Mouse (Mus musculus) intestine, postnatal 0 days (tissue): ENCODE results near the gene Sirpa. TPM values are rescaled to one million over a fixed set of nuclear protein-coding genes. Genes with fewer than 3 reads are reported as not detected.

Experiments
- ATAC-seq: fragments of 200-750 bp; cut with Nextera tagmentation; 2 replicates; pipeline ENCODE4 v1.8.0; 2017; ENCODE audit warnings: mild to moderate bottlenecking, moderate TSS enrichment, moderate library complexity
- H3K27ac ChIP-seq: fragments of 300-500 bp; sonication (generic); 2 replicates; pipeline ENCODE4 v1.5.1; 2014; ENCODE audit warnings: mild to moderate bottlenecking, low read depth, low read length, moderate library complexity
- H3K27me3 ChIP-seq: fragments of 300-500 bp; sonication (generic); replicated peaks from 2 replicates; pipeline ENCODE4 v1.6.1; 2014; ENCODE audit warnings: low read length, mixed read lengths; ENCODE audit not compliant: control insufficient read depth, insufficient read depth
- H3K36me3 ChIP-seq: fragments of 300-500 bp; sonication (generic); 2 replicates; pipeline ENCODE4 v1.6.1; 2014; ENCODE audit warnings: mild to moderate bottlenecking, moderate library complexity; ENCODE audit not compliant: control insufficient read depth, insufficient read depth
- H3K4me1 ChIP-seq: fragments of 300-500 bp; sonication (generic); replicated peaks from 2 replicates; pipeline ENCODE4 v1.6.1; 2014; ENCODE audit warnings: antibody characterized with exemption, low read length, mixed read lengths; ENCODE audit not compliant: control insufficient read depth, insufficient read depth
- H3K4me2 ChIP-seq: fragments of 300-500 bp; sonication (generic); replicated peaks from 2 replicates; pipeline ENCODE4 v1.6.1; 2014; ENCODE audit warnings: low read depth, mild to moderate bottlenecking, moderate library complexity
- H3K4me3 ChIP-seq: fragments of 300-500 bp; sonication (generic); 2 replicates; pipeline ENCODE4 v1.5.1; 2014; ENCODE audit warnings: low read depth, low read length
- H3K9ac ChIP-seq: fragments of 300-500 bp; sonication (generic); 2 replicates; pipeline ENCODE4 v1.6.1; 2014; ENCODE audit warnings: mild to moderate bottlenecking, low read depth, low read length
- H3K9me3 ChIP-seq: fragments of 300-500 bp; sonication (generic); 2 replicates; pipeline ENCODE4 v1.6.1; 2016; ENCODE audit warnings: mixed run types; ENCODE audit not compliant: control insufficient read depth
- CTCF ChIP-seq: sonication (generic); IDR thresholded peaks from 2 replicates; pipeline ENCODE4 v1.5.1; 2016; ENCODE audit warnings: low read depth, mild to moderate bottlenecking, control low read depth, antibody characterized with exemption, moderate library complexity
- WGBS: fragments of 180-500 bp; shearing (Covaris S2); extraction: QIAGEN DNeasy Blood & Tissue Kit; methylation state at CpG from one replicate; pipeline ENCODE4 v1.1.7; 2014; 5-methylcytosine and 5-hydroxymethylcytosine counted together
- polyA plus RNA-seq: library from polyadenylated mRNA; unstranded; fragments of >200 nt; fragmentation: Nextera tagmentation; extraction: Ambion mirVana; gene quantifications from 2 replicates; pipeline ENCODE4 v1.2.1, GENCODE M21; 2015

Sirpa gene
- polyA plus RNA-seq, 1 experiment from 2014 or later = 9.5 TPM

- no peak for TF ChIP-seq CTCF
- no peaks in the 10 kb centered on the region for H3K9me3 ChIP-seq
- no peak overlapping the region for H3K9ac ChIP-seq
- no peaks in the 10 kb centered on the region for H3K36me3 ChIP-seq
- no peak overlapping the region for H3K4me2 ChIP-seq
- no peak for ATAC-seq
- no peak overlapping the region for H3K4me3 ChIP-seq
- no peak overlapping the region for H3K27ac ChIP-seq
- no peaks in the 10 kb centered on the region for H3K4me1 ChIP-seq
- WGBS = 43% methylated on average over 2 of the region's 2 CpGs
- no peaks in the 10 kb centered on the region for H3K27me3 ChIP-seq
Measured at GRCm38 (mm10) chr2:129550781-129551180, 41.9 kb upstream of the Sirpa start.

- H3K36me3 ChIP-seq = no peaks in the 10 kb centered on the region
- no peak overlapping the region for H3K4me2 ChIP-seq
- no peak overlapping the region for H3K9ac ChIP-seq
- H3K27ac ChIP-seq = no peak overlapping the region
- no peak overlapping the region for H3K4me3 ChIP-seq
- H3K9me3 ChIP-seq = no peaks in the 10 kb centered on the region
- WGBS = 66% methylated on average over 6 of the region's 6 CpGs
- H3K27me3 ChIP-seq = no peaks in the 10 kb centered on the region
- ATAC-seq = no peak
- no peak for TF ChIP-seq CTCF
- H3K4me1 ChIP-seq = no peaks in the 10 kb centered on the region
Measured at GRCm38 (mm10) chr2:129556081-129556480, 36.6 kb upstream of the Sirpa start.

- Histone ChIP-seq H3K36me3 (no peaks in the 10 kb centered on the region), H3K27ac (no peak overlapping the region), H3K9me3 (no peaks in the 10 kb centered on the region), H3K27me3 (no peaks in the 10 kb centered on the region), H3K4me2 (no peak overlapping the region), H3K9ac (no peak overlapping the region), H3K4me3 (no peak overlapping the region), H3K4me1 (no peaks in the 10 kb centered on the region)
- no peak for ATAC-seq
- TF ChIP-seq CTCF = no peak
- 44% methylated on average over 12 of the region's 12 CpGs for WGBS
Measured at GRCm38 (mm10) chr2:129558008-129558874, 34.4 kb upstream of the Sirpa start.

- H3K9me3 ChIP-seq = no peaks in the 10 kb centered on the region
- H3K4me3 ChIP-seq = no peak overlapping the region
- no peak overlapping the region for H3K4me2 ChIP-seq
- H3K36me3 ChIP-seq = no peaks in the 10 kb centered on the region
- no peak for TF ChIP-seq CTCF
- H3K27ac ChIP-seq = no peak overlapping the region
- 56% methylated on average over 3 of the region's 3 CpGs for WGBS
- no peak for ATAC-seq
- H3K4me1 ChIP-seq = no peaks in the 10 kb centered on the region
- H3K27me3 ChIP-seq = no peaks in the 10 kb centered on the region
- H3K9ac ChIP-seq = no peak overlapping the region
Measured at GRCm38 (mm10) chr2:129558875-129559219, 33.8 kb upstream of the Sirpa start.

GRCm38 (mm10) chr2:129561796-129562195, 30.8 kb upstream of the Sirpa start:
- Histone ChIP-seq H3K4me2 (no peak overlapping the region), H3K4me3 (no peak overlapping the region), H3K4me1 (no peaks in the 10 kb centered on the region), H3K9me3 (no peaks in the 10 kb centered on the region), H3K36me3 (no peaks in the 10 kb centered on the region), H3K27me3 (no peaks in the 10 kb centered on the region), H3K27ac (no peak overlapping the region), H3K9ac (no peak overlapping the region)
- no peak for TF ChIP-seq CTCF
- ATAC-seq = no peak
- WGBS = 78% methylated on average over 3 of the region's 3 CpGs

- H3K27me3 ChIP-seq = no peaks in the 10 kb centered on the region
- no peak overlapping the region for H3K27ac ChIP-seq
- WGBS = 82% methylated on average over 5 of the region's 5 CpGs
- H3K36me3 ChIP-seq = no peaks in the 10 kb centered on the region
- H3K4me1 ChIP-seq = no peaks in the 10 kb centered on the region
- H3K4me3 ChIP-seq = no peak overlapping the region
- H3K9ac ChIP-seq = no peak overlapping the region
- H3K9me3 ChIP-seq = no peaks in the 10 kb centered on the region
- no peak for TF ChIP-seq CTCF
- ATAC-seq = no peak
- no peak overlapping the region for H3K4me2 ChIP-seq
Measured at GRCm38 (mm10) chr2:129563944-129564709, 28.5 kb upstream of the Sirpa start.
